Mouse (Mus musculus) forebrain, embryonic 12.5 days (tissue): ENCODE results near the gene Mlana. TPM values are rescaled to one million over a fixed set of nuclear protein-coding genes. Genes with fewer than 3 reads are reported as not detected.

Experiments
- ATAC-seq: fragments of 200-750 bp; cut with Nextera tagmentation; 2 replicates; pipeline ENCODE4 v1.8.0; 2017; ENCODE audit warnings: moderate TSS enrichment; ENCODE audit not compliant: low FRiP score
- H3K27ac ChIP-seq: fragments of 300-500 bp; sonication (generic); 2 replicates; pipeline ENCODE4 v1.5.1; 2016; ENCODE audit warnings: mild to moderate bottlenecking
- H3K27me3 ChIP-seq: fragments of 300-500 bp; sonication (generic); 2 replicates; pipeline ENCODE4 v1.6.1; 2016; ENCODE audit warnings: mild to moderate bottlenecking
- H3K36me3 ChIP-seq: fragments of 300-500 bp; sonication (generic); replicated peaks from 2 replicates; pipeline ENCODE4 v1.6.1; 2016; ENCODE audit warnings: mild to moderate bottlenecking
- H3K4me1 ChIP-seq: fragments of 300-500 bp; sonication (generic); 2 replicates; pipeline ENCODE4 v1.6.1; 2016
- H3K4me2 ChIP-seq: fragments of 300-500 bp; sonication (generic); 2 replicates; pipeline ENCODE4 v1.6.1; 2016; ENCODE audit warnings: mild to moderate bottlenecking, moderate library complexity
- H3K4me3 ChIP-seq: fragments of 300-500 bp; sonication (generic); replicated peaks from 2 replicates; pipeline ENCODE4 v1.5.1; 2016; ENCODE audit warnings: mild to moderate bottlenecking
- H3K9ac ChIP-seq: fragments of 300-500 bp; sonication (generic); 2 replicates; pipeline ENCODE4 v1.6.1; 2016; ENCODE audit warnings: mild to moderate bottlenecking
- H3K9me3 ChIP-seq: fragments of 300-500 bp; sonication (generic); 2 replicates; pipeline ENCODE4 v1.6.1; 2016
- WGBS: fragments of 180-500 bp; shearing (Covaris S2); methylation state at CpG from one replicate; pipeline ENCODE4 v1.1.7; 2016; 5-methylcytosine and 5-hydroxymethylcytosine counted together
- polyA plus RNA-seq: library from polyadenylated mRNA; unstranded; fragments of >200 nt; fragmentation: Nextera tagmentation; extraction: Ambion mirVana; gene quantifications from 2 replicates; pipeline ENCODE4 v1.2.1, GENCODE M21; 2016

Mlana gene
- polyA plus RNA-seq, 1 experiment from 2014 or later: not detected

- WGBS: 84% methylated on average over 6 of the region's 6 CpGs
- Histone ChIP-seq H3K9ac (no peak overlapping the region), H3K36me3 (no peaks in the 10 kb centered on the region), H3K4me1 (no peaks in the 10 kb centered on the region), H3K27me3 (no peaks in the 10 kb centered on the region), H3K4me3 (no peak overlapping the region), H3K27ac (no peak overlapping the region), H3K9me3 (no peaks in the 10 kb centered on the region), H3K4me2 (no peak overlapping the region)
- ATAC-seq: no peak
These were observed 35.5 kb upstream of the Mlana start for GRCm38 (mm10) chr19:29661974-29662580.

DNA sequence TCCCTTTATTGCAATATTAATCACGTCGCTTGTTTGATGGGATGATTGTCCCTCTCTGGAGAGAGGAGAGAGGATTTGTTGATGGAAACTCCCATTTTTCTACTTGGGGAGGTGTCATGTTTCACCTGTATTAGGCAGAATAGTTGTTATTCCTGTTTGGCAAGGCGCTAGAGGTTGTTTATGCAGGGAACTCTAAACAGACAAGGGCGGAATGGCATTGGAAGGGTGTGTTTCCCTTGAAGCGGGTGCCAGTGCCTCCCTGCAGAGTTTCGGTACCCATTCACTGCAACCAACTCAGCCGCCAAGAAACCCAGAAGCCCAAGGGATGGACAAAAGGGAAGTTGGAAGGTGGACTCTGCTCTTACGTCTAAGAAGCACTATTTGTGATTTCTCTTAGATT is 33.8 kb upstream of the Mlana start:
- no peaks in the 10 kb centered on the region for H3K9me3 ChIP-seq
- H3K36me3 ChIP-seq: no peaks in the 10 kb centered on the region
- no peak overlapping the region for H3K4me2 ChIP-seq
- no peak overlapping the region for H3K27ac ChIP-seq
- H3K4me1 ChIP-seq: no peaks in the 10 kb centered on the region
- H3K4me3 ChIP-seq: no peak overlapping the region
- 77% methylated on average over 8 of the region's 8 CpGs for WGBS
- no peaks in the 10 kb centered on the region for H3K27me3 ChIP-seq
- H3K9ac ChIP-seq: no peak overlapping the region
- ATAC-seq: no peak

DNA sequence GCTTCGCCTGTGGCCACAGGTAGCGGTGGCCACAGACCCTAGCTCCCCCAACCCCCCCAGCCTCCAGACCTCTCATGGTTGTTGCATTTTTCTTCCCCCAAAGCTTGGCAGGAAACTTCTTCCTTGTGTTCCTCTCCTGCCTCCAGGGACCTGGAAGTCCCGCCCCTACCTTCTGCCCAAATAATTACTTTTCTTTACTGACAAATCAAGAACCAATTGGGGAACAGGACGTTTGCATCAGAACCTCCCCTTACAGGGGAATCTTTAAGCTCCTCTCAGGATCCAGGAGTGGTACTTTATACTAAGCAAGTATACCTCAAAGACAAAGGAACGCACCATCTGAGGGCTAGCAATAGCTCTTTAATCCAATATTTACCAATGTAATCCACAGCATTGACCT is 32.7 kb upstream of the Mlana start:
- Histone ChIP-seq H3K4me2 (no peak overlapping the region), H3K4me3 (no peak overlapping the region), H3K9me3 (no peaks in the 10 kb centered on the region), H3K36me3 (no peaks in the 10 kb centered on the region), H3K27me3 (no peaks in the 10 kb centered on the region), H3K4me1 (no peaks in the 10 kb centered on the region), H3K27ac (no peak overlapping the region), H3K9ac (no peak overlapping the region)
- WGBS: 83% methylated on average over 5 of the region's 5 CpGs
- ATAC-seq: no peak

GRCm38 (mm10) chr19:29666164-29666563 is 31.5 kb upstream of the Mlana start:
- Histone ChIP-seq H3K9me3 (no peaks in the 10 kb centered on the region), H3K4me2 (no peak overlapping the region), H3K9ac (no peak overlapping the region), H3K4me1 (no peaks in the 10 kb centered on the region), H3K27ac (no peak overlapping the region), H3K27me3 (no peaks in the 10 kb centered on the region), H3K4me3 (no peak overlapping the region), H3K36me3 (no peaks in the 10 kb centered on the region)
- no peak for ATAC-seq
- WGBS: 84% methylated on average over 4 of the region's 4 CpGs

GRCm38 (mm10) chr19:29666965-29667594 is 30.5 kb upstream of the Mlana start:
- Histone ChIP-seq H3K4me2 (no peak overlapping the region), H3K27me3 (no peaks in the 10 kb centered on the region), H3K9ac (no peak overlapping the region), H3K4me1 (no peaks in the 10 kb centered on the region), H3K9me3 (no peaks in the 10 kb centered on the region), H3K27ac (no peak overlapping the region), H3K36me3 (no peaks in the 10 kb centered on the region), H3K4me3 (no peak overlapping the region)
- WGBS: 83% methylated on average over 5 of the region's 5 CpGs
- no peak for ATAC-seq

GRCm38 (mm10) chr19:29668135-29668534 is 29.5 kb upstream of the Mlana start:
- no peak for ATAC-seq
- Histone ChIP-seq H3K4me1 (no peaks in the 10 kb centered on the region), H3K4me3 (no peak overlapping the region), H3K36me3 (no peaks in the 10 kb centered on the region), H3K27me3 (no peaks in the 10 kb centered on the region), H3K4me2 (no peak overlapping the region), H3K27ac (no peak overlapping the region), H3K9me3 (no peaks in the 10 kb centered on the region), H3K9ac (no peak overlapping the region)
- 88% methylated on average over 7 of the region's 7 CpGs for WGBS

DNA sequence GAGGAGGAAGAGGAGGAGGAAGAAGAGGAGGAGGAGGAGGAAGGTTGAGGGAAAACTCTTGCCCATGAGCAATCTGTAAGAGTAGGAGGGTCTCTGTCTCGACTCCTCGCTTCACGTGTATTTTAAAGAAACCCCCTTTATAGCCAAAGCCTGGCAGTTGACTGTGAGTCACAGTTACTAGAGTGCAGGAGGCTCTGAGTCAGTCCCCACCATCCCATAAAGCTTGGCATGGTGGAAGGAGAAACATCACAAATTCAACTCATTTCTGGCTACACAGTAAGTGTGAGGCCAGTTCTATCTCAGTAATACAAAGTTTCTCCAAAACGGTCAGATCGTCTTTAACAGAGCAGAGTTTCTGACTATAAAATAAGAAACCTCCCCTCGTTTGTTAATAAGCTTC is 27.4 kb upstream of the Mlana start:
- ATAC-seq: no peak

DNA sequence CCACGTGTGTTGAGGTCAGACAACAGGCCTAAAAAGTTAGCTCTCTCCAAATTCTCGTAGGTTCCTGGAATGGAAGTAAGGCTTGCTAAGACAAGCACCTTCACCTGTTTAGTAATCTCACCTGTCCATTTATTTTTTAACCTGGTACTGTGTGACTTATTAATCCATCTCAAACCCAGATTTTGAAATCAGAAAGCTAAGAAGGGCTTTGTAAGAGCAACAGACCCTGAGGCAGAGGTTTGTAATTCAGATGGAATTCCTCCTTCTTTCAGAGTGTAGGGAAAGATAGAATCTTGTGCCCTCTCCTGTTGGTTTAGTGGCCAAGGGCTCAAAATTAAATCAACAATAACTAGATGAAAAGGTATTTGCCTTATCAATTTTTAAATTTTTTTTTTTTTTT is 26.5 kb upstream of the Mlana start:
- Histone ChIP-seq H3K27me3 (no peaks in the 10 kb centered on the region), H3K4me1 (no peaks in the 10 kb centered on the region), H3K27ac (no peak overlapping the region), H3K9ac (no peak overlapping the region), H3K4me2 (no peak overlapping the region), H3K9me3 (no peaks in the 10 kb centered on the region), H3K36me3 (no peaks in the 10 kb centered on the region), H3K4me3 (no peak overlapping the region)
- 71% methylated on average over 2 of the region's 2 CpGs for WGBS
- ATAC-seq: no peak

More for the DNA sequence above, 27.4 kb upstream of the Mlana start:
- no peak overlapping the region for H3K9ac ChIP-seq
- H3K4me3 ChIP-seq: no peak overlapping the region
- no peaks in the 10 kb centered on the region for H3K4me1 ChIP-seq
- H3K36me3 ChIP-seq: no peaks in the 10 kb centered on the region
- H3K27ac ChIP-seq: no peak overlapping the region
- 91% methylated on average over 6 of the region's 6 CpGs for WGBS
- H3K9me3 ChIP-seq: no peaks in the 10 kb centered on the region
- no peak overlapping the region for H3K4me2 ChIP-seq
- H3K27me3 ChIP-seq: no peaks in the 10 kb centered on the region

DNA sequence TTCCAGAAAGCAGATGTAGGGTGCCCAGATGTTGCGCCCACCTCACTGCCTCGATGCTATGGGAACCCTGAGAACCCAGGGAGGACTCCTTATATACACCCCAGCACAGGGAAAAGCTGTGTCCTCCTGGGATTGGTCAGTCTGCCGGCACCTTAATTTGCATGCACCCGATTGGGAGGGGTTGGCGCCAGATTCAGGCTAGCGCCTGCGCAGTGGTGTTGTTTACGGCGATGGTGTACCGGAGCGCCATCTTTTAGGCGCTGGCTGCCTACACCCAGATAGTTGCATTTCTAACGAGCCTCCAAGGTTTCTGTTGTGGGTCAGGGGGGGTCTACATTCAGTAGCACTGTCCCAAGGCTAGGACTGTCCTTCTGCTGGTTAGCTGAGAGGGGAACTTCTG is 25.0 kb upstream of the Mlana start:
- no peak overlapping the region for H3K9ac ChIP-seq
- WGBS: 96% methylated on average over 13 of the region's 13 CpGs
- no peak overlapping the region for H3K4me2 ChIP-seq
- no peaks in the 10 kb centered on the region for H3K36me3 ChIP-seq
- H3K4me3 ChIP-seq: no peak overlapping the region
- no peak overlapping the region for H3K27ac ChIP-seq
- ATAC-seq: no peak
- no peaks in the 10 kb centered on the region for H3K9me3 ChIP-seq
- no peaks in the 10 kb centered on the region for H3K27me3 ChIP-seq
- no peaks in the 10 kb centered on the region for H3K4me1 ChIP-seq

DNA sequence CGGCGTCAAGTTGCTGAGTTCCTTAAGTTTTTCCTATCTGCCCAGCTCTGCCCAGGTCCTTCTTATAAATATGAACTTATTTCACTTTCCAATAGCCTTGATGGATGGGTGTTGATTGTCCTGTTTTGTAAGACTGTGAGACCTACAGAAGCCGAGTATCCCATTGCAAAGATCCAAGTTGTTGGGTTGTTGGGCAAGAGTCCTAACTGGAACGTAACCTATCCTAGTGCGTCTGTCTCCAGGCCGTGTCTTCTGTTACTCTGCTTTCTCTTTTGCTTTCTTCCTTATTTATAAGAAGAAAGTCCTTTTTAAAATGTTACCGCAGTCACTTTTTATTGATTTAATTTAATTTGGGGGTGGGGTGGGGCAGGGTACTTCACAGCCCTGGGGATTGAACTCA is 22.7 kb upstream of the Mlana start:
- H3K9ac ChIP-seq: no peak overlapping the region
- WGBS: 94% methylated on average over 7 of the region's 7 CpGs
- H3K4me2 ChIP-seq: no peak overlapping the region
- no peaks in the 10 kb centered on the region for H3K27me3 ChIP-seq
- no peaks in the 10 kb centered on the region for H3K9me3 ChIP-seq
- no peaks in the 10 kb centered on the region for H3K4me1 ChIP-seq
- no peak overlapping the region for H3K27ac ChIP-seq
- H3K4me3 ChIP-seq: no peak overlapping the region
- no peaks in the 10 kb centered on the region for H3K36me3 ChIP-seq
- no peak for ATAC-seq

- H3K4me2 ChIP-seq: no peak overlapping the region
- no peaks in the 10 kb centered on the region for H3K4me1 ChIP-seq
- 79% methylated on average over 9 of the region's 9 CpGs for WGBS
- H3K9ac ChIP-seq: no peak overlapping the region
- H3K27ac ChIP-seq: no peak overlapping the region
- H3K27me3 ChIP-seq: no peaks in the 10 kb centered on the region
- no peak for ATAC-seq
- H3K4me3 ChIP-seq: no peak overlapping the region
- H3K9me3 ChIP-seq: no peaks in the 10 kb centered on the region
- no peaks in the 10 kb centered on the region for H3K36me3 ChIP-seq
These were observed 22.0 kb upstream of the Mlana start for GRCm38 (mm10) chr19:29675562-29676078.

DNA sequence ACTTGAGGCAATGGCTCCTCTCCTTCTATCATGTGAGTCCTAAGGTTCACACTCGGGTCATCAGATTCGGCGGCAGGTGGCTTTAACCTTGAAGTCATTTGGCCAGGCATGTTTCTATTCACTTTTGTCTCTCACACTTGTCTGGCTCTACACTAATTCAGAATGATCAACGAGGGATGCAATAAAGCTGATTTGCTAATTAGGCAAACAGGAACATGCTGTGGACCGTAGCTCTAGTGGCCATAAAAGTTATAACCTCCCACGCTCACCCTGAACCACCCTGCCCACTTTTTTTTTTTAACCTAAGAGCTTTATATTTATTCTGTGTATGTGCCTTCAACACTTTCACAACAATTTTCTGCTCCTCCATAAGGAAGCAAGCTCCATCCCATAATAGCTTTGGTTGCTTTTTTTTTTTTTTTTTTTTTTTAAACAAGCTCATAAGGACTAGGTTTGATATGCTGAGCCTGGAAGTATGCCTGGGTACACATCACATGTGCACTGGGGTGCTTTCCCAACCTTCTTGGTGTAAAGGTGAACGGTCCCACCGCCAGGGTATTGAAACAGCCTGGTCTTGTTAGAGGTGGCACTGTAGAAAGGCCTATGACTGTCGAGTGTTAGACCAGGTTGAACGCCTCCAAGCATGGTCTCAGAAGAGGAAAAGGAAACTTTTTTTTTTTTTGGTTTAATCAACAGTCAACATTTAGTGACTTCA is 21.0 kb upstream of the Mlana start:
- ATAC-seq: no peak

More for the DNA sequence above, 21.0 kb upstream of the Mlana start:
- WGBS: 76% methylated on average over 10 of the region's 10 CpGs
- Histone ChIP-seq H3K9ac (no peak overlapping the region), H3K4me2 (no peak overlapping the region), H3K27ac (no peak overlapping the region), H3K9me3 (no peaks in the 10 kb centered on the region), H3K4me3 (no peak overlapping the region), H3K4me1 (no peaks in the 10 kb centered on the region), H3K27me3 (no peaks in the 10 kb centered on the region), H3K36me3 (no peaks in the 10 kb centered on the region)
